Mouse (Mus musculus) intestine, embryonic 16.5 days (tissue): ENCODE results near the gene Kcne1. TPM values are rescaled to one million over a fixed set of nuclear protein-coding genes. Genes with fewer than 3 reads are reported as not detected.

ENCODE experiments used
- ATAC-seq: fragments of 200-750 bp; cut with Nextera tagmentation; 2 replicates; pipeline ENCODE4 v1.8.0; 2017; ENCODE audit warnings: moderate TSS enrichment, moderate library complexity
- H3K27ac ChIP-seq: fragments of 300-500 bp; sonication (generic); 2 replicates; pipeline ENCODE4 v1.5.1; 2014; ENCODE audit warnings: mild to moderate bottlenecking, low read length
- H3K27me3 ChIP-seq: fragments of 300-500 bp; sonication (generic); replicated peaks from 2 replicates; pipeline ENCODE4 v1.6.1; 2014; ENCODE audit warnings: low read length, control low read depth, mixed read lengths; ENCODE audit not compliant: control insufficient read depth, insufficient read depth
- H3K36me3 ChIP-seq: fragments of 300-500 bp; sonication (generic); 2 replicates; pipeline ENCODE4 v1.6.1; 2014; ENCODE audit warnings: low read length, control low read depth; ENCODE audit not compliant: control insufficient read depth, insufficient read depth
- H3K4me1 ChIP-seq: fragments of 300-500 bp; sonication (generic); 2 replicates; pipeline ENCODE4 v1.6.1; 2014; ENCODE audit warnings: low read length, control low read depth, mixed read lengths; ENCODE audit not compliant: control insufficient read depth, insufficient read depth
- H3K4me2 ChIP-seq: fragments of 300-500 bp; sonication (generic); 2 replicates; pipeline ENCODE4 v1.6.1; 2014; ENCODE audit warnings: low read depth, low read length, control low read depth
- H3K4me3 ChIP-seq: fragments of 300-500 bp; sonication (generic); 2 replicates; pipeline ENCODE4 v1.5.1; 2014; ENCODE audit warnings: mild to moderate bottlenecking, low read length
- H3K9ac ChIP-seq: fragments of 300-500 bp; sonication (generic); 2 replicates; pipeline ENCODE4 v1.6.1; 2014; ENCODE audit warnings: low read depth, low read length
- H3K9me3 ChIP-seq: fragments of 300-500 bp; sonication (generic); 2 replicates; pipeline ENCODE4 v1.6.1; 2016; ENCODE audit warnings: low read length, control low read depth; ENCODE audit not compliant: control insufficient read depth
- WGBS: fragments of 180-500 bp; shearing (Covaris S2); extraction: QIAGEN DNeasy Blood & Tissue Kit; methylation state at CpG from one replicate; pipeline ENCODE4 v1.1.7; 2014; 5-methylcytosine and 5-hydroxymethylcytosine counted together
- polyA plus RNA-seq: library from polyadenylated mRNA; unstranded; fragments of >200 nt; fragmentation: Nextera tagmentation; extraction: Ambion mirVana; gene quantifications from 2 replicates; pipeline ENCODE4 v1.2.1, GENCODE M21; 2015

Kcne1 gene
- polyA plus RNA-seq, 1 experiment from 2014 or later: not detected

DNA sequence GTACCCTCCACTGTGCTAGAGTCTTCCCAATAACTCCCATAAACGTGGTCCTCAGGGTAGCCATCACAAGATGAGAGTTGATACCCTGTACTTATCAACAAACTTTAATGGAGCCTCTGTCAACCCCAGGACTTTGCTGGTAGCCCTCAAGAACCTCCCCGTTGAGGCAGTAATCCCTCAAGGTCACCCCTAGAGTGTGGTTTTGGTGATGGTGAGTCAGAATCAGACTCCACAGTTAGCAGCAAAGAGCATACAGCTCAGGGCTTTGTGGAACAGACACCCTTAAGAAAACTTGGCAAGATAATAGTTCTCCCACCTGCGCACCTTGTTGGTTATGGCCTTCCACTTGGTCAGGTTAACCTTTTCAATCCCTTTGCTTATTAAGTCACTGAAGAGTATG is 38.9 kb downstream of the Kcne1 start:
- 0 out of 2 replicates have a peak, but pooled peaks cover 4% of the 10 kb centered on the region for H3K4me1 ChIP-seq
- no peaks in the 10 kb centered on the region for H3K27me3 ChIP-seq
- no peak for ATAC-seq
- H3K9me3 ChIP-seq: no peaks in the 10 kb centered on the region
- no peaks in the 10 kb centered on the region for H3K36me3 ChIP-seq
- WGBS: 81% methylated on average over 3 of the region's 3 CpGs
- no peak overlapping the region for H3K4me2 ChIP-seq
- no peak overlapping the region for H3K4me3 ChIP-seq
- H3K27ac ChIP-seq: no peak overlapping the region
- no peak overlapping the region for H3K9ac ChIP-seq

DNA sequence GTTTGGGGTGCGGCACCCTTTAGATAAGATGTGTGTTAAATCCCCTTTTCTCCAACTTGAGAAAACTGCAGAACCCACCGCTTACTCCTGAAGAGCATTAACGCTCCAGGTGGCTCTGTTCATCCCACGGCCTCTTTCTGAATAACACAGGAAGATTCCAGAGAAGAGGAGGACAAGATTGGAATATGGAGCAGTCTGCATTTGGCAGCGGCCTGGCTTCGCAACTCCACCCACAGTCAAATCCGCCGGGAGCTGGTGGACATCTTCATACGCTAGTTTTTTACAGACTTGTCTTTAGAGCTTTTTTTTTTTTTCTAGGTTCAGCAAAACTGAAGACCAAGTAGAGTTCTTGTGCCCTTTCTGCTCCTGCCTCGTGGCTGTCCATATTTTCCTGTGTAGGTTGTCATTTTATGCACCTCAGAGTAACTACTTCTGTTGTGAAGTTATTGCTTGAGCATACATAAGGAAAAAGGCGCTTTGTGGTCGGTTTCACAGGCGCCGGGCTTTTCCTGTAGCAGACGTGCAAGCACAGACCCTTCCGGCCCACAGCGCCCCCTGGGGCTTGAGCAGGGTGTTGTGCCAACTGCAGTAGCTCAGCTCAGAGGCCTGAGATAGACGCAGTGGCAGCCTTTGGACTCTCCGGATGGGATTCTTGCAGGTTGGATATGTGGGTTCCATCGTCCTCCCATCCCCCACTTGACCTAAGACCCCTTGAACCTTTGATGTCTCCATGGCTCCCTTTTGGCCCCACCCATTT is 39.7 kb downstream of the Kcne1 start:
- H3K27me3 ChIP-seq: no peaks in the 10 kb centered on the region
- 70% methylated on average over 20 of the region's 20 CpGs for WGBS
- no peak overlapping the region for H3K27ac ChIP-seq
- ATAC-seq: no peak
- no peak overlapping the region for H3K9ac ChIP-seq
- H3K36me3 ChIP-seq: no peaks in the 10 kb centered on the region
- H3K4me3 ChIP-seq: no peak overlapping the region
- H3K4me1 ChIP-seq: peaks cover 4% of the 10 kb centered on the region; the same call in 1 of the 2 replicates
- no peaks in the 10 kb centered on the region for H3K9me3 ChIP-seq
- no peak overlapping the region for H3K4me2 ChIP-seq

- peak; percentile 73 for ATAC-seq
- no peak overlapping the region for H3K27ac ChIP-seq
- no peak overlapping the region for H3K4me2 ChIP-seq
- no peaks in the 10 kb centered on the region for H3K36me3 ChIP-seq
- H3K4me1 ChIP-seq: peaks cover 6% of the 10 kb centered on the region; the same call in 1 of the 2 replicates
- H3K27me3 ChIP-seq: no peaks in the 10 kb centered on the region
- no peaks in the 10 kb centered on the region for H3K9me3 ChIP-seq
- 64% methylated on average over 7 of the region's 7 CpGs for WGBS
- no peak overlapping the region for H3K4me3 ChIP-seq
- no peak overlapping the region for H3K9ac ChIP-seq
These were observed 43.1 kb downstream of the Kcne1 start for GRCm38 (mm10) chr16:92316049-92316738.

GRCm38 (mm10) chr16:92313953-92314741 is 45.1 kb downstream of the Kcne1 start:
- 52% methylated on average over 13 of the region's 13 CpGs for WGBS
- Histone ChIP-seq H3K27ac (no peak overlapping the region), H3K4me3 (no peak overlapping the region), H3K36me3 (no peaks in the 10 kb centered on the region), H3K9ac (no peak overlapping the region), H3K27me3 (no peaks in the 10 kb centered on the region), H3K9me3 (no peaks in the 10 kb centered on the region), H3K4me1 (peaks cover 6% of the 10 kb centered on the region; the same call in 1 of the 2 replicates), H3K4me2 (no peak overlapping the region)
- peak; percentile 51 for ATAC-seq

GRCm38 (mm10) chr16:92309126-92309525 is 50.1 kb downstream of the Kcne1 start:
- no peaks in the 10 kb centered on the region for H3K4me1 ChIP-seq
- no peaks in the 10 kb centered on the region for H3K36me3 ChIP-seq

DNA sequence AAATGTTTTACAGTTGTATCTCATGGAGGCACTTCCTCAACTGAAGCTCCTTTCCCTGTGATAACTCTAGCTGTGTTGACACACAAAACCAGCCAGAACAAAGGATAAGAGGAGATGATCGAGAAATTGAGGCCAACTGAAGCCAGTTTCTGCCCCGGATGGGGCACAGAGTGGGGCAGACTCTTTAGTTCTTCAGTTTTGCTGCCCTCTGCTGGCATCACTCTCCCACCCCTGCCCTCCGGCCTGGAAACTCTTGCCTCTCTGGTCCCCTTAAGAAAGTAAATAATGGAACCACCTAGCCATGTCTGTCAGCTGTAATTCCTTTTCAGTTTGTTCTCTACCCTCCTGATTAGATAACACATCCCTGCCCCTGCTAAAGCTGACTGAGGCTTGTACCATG is 51.3 kb downstream of the Kcne1 start:
- whole genome bisulfite sequencing: 79% methylated on average over 3 of the region's 3 CpGs
- H3K4me2 ChIP-seq: no peak overlapping the region
- H3K4me3 ChIP-seq: no peak overlapping the region
- H3K4me1 ChIP-seq: peaks cover under 1% of the 10 kb centered on the region; the same call in 1 of the 2 replicates
- no peaks in the 10 kb centered on the region for H3K36me3 ChIP-seq
- no peaks in the 10 kb centered on the region for H3K9me3 ChIP-seq
- H3K27ac ChIP-seq: no peak overlapping the region
- H3K27me3 ChIP-seq: no peaks in the 10 kb centered on the region
- no peak overlapping the region for H3K9ac ChIP-seq
- ATAC-seq: no peak

More at GRCm38 (mm10) chr16:92309126-92309525, 50.1 kb downstream of the Kcne1 start:
- no peak overlapping the region for H3K4me3 ChIP-seq
- H3K9ac ChIP-seq: no peak overlapping the region
- H3K27me3 ChIP-seq: no peaks in the 10 kb centered on the region
- ATAC-seq: no peak
- 53% methylated on average over 4 of the region's 4 CpGs for WGBS
- H3K27ac ChIP-seq: no peak overlapping the region
- no peaks in the 10 kb centered on the region for H3K9me3 ChIP-seq
- H3K4me2 ChIP-seq: no peak overlapping the region

DNA sequence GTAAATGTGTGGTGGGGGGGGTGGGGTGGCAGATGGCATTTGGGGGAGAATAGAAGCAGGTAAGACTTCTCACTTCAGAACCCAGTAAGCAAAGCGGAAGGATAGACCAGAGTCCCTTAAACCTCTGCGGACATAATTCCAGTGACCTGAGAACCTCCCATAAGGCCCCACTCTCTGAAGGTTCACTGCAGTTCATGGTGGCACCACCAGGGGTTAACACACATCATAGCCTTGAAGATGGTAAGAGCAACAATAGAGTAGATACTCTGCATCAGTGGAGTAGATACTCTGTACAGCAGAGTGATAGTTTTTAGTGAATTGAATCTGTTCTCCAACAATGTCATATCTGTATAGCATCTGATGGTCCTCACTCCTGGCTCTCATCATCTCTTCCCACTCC is 53.7 kb downstream of the Kcne1 start:
- WGBS: 96% methylated on average over 2 of the region's 2 CpGs

GRCm38 (mm10) chr16:92302506-92302905 is 56.8 kb downstream of the Kcne1 start:
- Histone ChIP-seq H3K4me1 (peaks cover 18% of the 10 kb centered on the region), H3K27ac (no peak overlapping the region), H3K4me3 (no peak overlapping the region), H3K9me3 (no peaks in the 10 kb centered on the region), H3K9ac (no peak overlapping the region; the same call in 1 of the 2 replicates), H3K36me3 (no peaks in the 10 kb centered on the region), H3K4me2 (peak overlapping the region; percentile 78), H3K27me3 (no peaks in the 10 kb centered on the region)
- ATAC-seq: no peak
- WGBS: 55% methylated on average over 5 of the region's 5 CpGs

More for the DNA sequence above, 53.7 kb downstream of the Kcne1 start:
- Histone ChIP-seq H3K4me1 (peaks cover 15% of the 10 kb centered on the region), H3K9ac (no peak overlapping the region), H3K4me3 (no peak overlapping the region), H3K27ac (no peak overlapping the region), H3K9me3 (no peaks in the 10 kb centered on the region), H3K36me3 (no peaks in the 10 kb centered on the region), H3K27me3 (no peaks in the 10 kb centered on the region), H3K4me2 (no peak overlapping the region)
- ATAC-seq: no peak

DNA sequence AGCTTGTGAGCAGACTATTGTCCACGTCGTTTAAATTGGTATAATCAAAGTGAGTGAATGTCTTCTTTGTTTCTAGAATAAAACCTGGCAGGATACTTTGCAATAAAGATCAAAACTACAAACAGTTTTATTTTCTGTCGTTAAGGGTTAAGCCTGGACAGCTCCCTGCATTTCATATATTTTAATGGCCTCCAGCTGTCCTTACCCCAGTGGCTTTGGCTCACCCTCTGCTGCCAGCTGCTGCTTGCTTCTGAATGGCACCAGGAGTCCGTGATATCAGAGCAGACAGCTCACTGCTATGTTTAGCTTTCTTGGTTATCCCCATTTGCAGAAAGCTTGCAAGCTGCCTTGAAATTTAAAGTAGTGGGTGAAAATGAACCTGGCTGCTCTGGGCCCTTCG is 57.3 kb downstream of the Kcne1 start:
- H3K4me3 ChIP-seq: peak overlapping the region; percentile 73
- H3K4me2 ChIP-seq: peak overlapping the region; percentile 78
- no peaks in the 10 kb centered on the region for H3K9me3 ChIP-seq
- ATAC-seq: no peak
- peaks cover 18% of the 10 kb centered on the region for H3K4me1 ChIP-seq
- no peaks in the 10 kb centered on the region for H3K27me3 ChIP-seq
- H3K9ac ChIP-seq: peak overlapping the region; percentile 86
- 27% methylated on average over 5 of the region's 5 CpGs for WGBS
- H3K36me3 ChIP-seq: no peaks in the 10 kb centered on the region
- 0 out of 2 replicates have a peak overlapping the region, but pooled peaks have one; percentile 14 for H3K27ac ChIP-seq
